Mouse (Mus musculus): ENCODE measurements at regions not wholly inside any gene's neighbourhood (a gene's known extent, or its start where the extent isn't known, plus 50 kb on each side); places are given as distances from the start of the nearest gene placed in this dataset.

GRCm38 (mm10) chr6:35458250-35458649 lies 81.4 kb downstream of the Mtpn start:
- DNase-seq, result no peak
- intact Hi-C loops (cut with DNase I), result no loop called here

- intact Hi-C loops (cut with DNase I), result no loop called here
- DNase-seq, result no peak
These were observed 94.7 kb downstream of the Mtpn start for GRCm38 (mm10) chr6:35445007-35445406.

DNA sequence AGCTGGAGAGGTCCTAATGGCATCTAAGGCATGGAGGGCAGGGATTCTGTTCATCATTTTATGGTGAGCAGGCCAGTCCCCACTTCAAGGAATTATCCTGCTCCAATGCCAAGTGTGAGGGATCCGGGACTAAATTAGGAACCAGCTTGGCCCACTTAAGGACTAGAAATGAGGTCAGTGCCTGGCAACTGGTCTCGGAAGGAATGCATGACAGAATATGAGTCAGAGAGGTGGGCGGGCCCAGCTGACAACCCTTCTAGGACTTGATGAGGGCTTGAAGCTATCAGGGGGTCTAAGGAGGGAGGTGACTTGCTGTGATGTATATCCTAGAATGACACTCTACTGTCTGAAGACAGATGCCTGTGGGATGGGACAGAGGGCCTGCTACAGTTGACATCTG lies 100.4 kb upstream of the Fam180a start:
- intact Hi-C loops (cut with DNase I), result no loop called here
- no peak for DNase-seq

GRCm38 (mm10) chr6:35424521-35424920 lies 98.6 kb upstream of the Fam180a start:
- no peak for DNase-seq
- intact Hi-C loops (cut with DNase I), result no loop called here

GRCm38 (mm10) chr6:35420924-35421323 lies 95.0 kb upstream of the Fam180a start:
- intact Hi-C loops (cut with DNase I), result no loop called here
- no peak for DNase-seq

GRCm38 (mm10) chr6:35405044-35405443 lies 79.1 kb upstream of the Fam180a start:
- no peak for DNase-seq
- intact Hi-C loops (cut with DNase I), result no loop called here

DNA sequence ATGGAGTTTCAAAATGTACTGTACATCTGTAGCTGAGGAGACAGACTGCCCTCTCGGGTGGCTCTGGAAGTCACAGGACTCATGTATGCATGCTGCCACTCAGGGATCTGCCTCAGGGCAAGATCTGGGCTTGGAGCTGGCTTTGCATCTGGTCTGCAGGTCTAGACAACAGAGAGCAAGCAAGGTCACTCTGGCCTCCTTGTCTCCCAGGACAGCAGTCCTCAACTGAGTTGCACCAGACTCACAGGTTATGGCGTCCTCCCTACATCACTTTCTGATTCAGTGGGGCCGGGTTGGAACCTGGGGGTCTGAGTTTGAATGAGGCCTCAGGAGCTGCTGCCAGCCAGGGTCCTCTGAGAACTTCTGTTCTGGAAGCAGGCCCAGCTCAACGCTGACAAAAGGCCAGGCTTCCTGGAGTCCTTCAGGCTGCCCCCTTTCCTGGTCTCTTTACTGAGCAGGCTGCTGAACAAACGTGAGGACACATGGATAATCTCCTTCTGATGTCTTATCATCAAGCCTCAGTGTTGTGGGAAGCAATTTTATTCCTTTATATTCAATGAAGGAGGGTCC lies 77.5 kb upstream of the Fam180a start:
- intact Hi-C loops (cut with DNase I), result no loop called here
- no peak for DNase-seq

DNA sequence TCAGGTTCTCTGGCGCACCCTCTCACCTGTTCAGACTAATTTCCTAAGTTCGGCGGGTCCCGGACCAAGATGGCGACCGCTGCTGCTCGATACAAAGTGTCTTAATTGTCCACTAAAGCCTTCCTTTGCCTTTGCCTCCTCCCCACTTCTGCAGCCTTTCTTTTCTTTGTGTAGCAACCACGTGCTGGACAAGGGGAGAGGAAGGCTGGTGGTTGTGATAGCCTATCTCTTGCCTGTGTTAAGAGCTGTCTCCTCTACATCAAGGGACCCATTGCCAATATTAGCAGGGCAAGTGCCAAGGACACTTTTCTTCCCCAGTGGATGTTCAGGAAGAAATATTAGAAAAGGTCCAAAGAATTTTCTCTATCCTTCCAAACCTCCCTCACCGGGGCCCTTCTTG lies 69.8 kb upstream of the Fam180a start:
- DNase-seq, result no peak
- intact Hi-C loops (cut with DNase I), result no loop called here

GRCm38 (mm10) chr6:35388827-35389226 lies 62.9 kb upstream of the Fam180a start:
- intact Hi-C loops (cut with DNase I), result loop anchor here (10.0 kb wide), 3 partner anchors 176 to 1656 kb away; no protein-coding TSS in a partner anchor
- DNase-seq, result no peak

DNA sequence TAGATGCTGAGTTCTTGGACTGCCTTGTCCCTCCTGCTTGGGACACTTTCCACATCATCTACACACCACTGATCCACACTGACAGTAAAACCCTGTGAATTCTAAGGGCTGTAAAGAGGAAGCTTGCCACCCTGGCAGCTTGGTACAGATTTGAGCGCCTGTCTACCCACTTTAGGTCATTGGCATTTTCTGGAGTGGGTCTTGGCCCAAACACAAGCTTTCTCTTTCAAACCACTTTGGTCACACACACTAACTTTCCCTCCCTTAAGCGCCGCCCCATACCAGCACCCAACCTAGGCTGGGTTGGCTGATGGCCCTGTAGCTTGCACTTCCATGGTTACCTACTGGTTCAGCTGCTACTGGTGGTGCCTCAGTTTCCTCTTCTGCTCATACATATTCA lies 55.6 kb upstream of the Fam180a start:
- intact Hi-C loops (cut with DNase I), result loop anchor here (10.0 kb wide), 3 partner anchors 183 to 1663 kb away; no protein-coding TSS in a partner anchor
- DNase-seq, result no peak

- intact Hi-C loops (cut with DNase I), result loop anchor here (10.0 kb wide), 3 partner anchors 184 to 1664 kb away; no protein-coding TSS in a partner anchor
- DNase-seq, result peak; percentile 55
These were observed 55.0 kb upstream of the Fam180a start for GRCm38 (mm10) chr6:35380721-35381466.

DNA sequence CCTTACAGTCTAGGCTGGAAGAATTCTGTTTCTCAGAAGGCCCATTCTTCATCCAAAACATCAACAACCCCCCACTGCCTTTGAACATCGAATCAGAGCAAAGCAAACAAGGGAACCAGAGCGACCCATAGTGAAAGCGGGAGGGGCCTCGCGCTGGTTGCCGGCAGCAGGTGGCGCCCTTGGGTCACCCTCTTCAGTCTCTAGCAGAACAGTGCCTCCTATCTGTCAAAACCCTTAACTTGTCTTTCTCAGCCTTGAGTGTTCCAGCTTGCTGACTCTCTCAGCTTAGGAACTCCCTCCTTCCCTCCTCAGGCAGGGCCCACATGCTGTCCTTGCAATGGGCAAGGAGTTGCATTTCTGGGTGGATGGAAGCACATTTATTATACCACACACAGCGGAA lies 53.9 kb upstream of the Fam180a start:
- DNase-seq, result peak; percentile 72
- intact Hi-C loops (cut with DNase I), result loop anchor here (10.0 kb wide), 4 partner anchors 185 to 1665 kb away; no protein-coding TSS in a partner anchor

GRCm38 (mm10) chr6:35378851-35379250 lies 52.9 kb upstream of the Fam180a start:
- no peak for DNase-seq

GRCm38 (mm10) chr6:35377535-35377934 lies 51.6 kb upstream of the Fam180a start:
- no peak for DNase-seq
- intact Hi-C loops (cut with DNase I), result loop anchor here (10.0 kb wide), 1 partner anchor 1547 kb away; no protein-coding TSS in a partner anchor

More at GRCm38 (mm10) chr6:35378851-35379250, 52.9 kb upstream of the Fam180a start:
- intact Hi-C loops (cut with DNase I), result loop anchor here (10.0 kb wide), 1 partner anchor 1546 kb away; no protein-coding TSS in a partner anchor

GRCm38 (mm10) chr6:35376526-35376925 lies 50.6 kb upstream of the Fam180a start:
- no peak for DNase-seq
- intact Hi-C loops (cut with DNase I), result loop anchor here (10.0 kb wide), 1 partner anchor 1548 kb away; no protein-coding TSS in a partner anchor
